ENCODE assay signal across 7 mouse cellular contexts in genomic region chr8:121653340-121654019, GRCm38 (mm10). TPM values are rescaled to one million over a fixed set of nuclear protein-coding genes. Genes with fewer than 3 reads are reported as not detected.
A peak's percentile ranks its signal among the peaks of the same experiment; 100 is the strongest.
DNase-seq lines count a peak whose midpoint lies in the region; ATAC-seq lines count a peak whose summit lies in the region.

No protein-coding gene starts in this region.

- H3K27ac ChIP-seq in embryonic facial prominence, embryonic 13.5 days: peak overlapping the region; percentile 94
- H3K27ac ChIP-seq in intestine, embryonic 16.5 days (ENCODE audit: low read length): peak overlapping the region; percentile 90

- H3K4me3 ChIP-seq in megakaryocyte, embryonic 14.5 days (replicated peaks): peak overlapping the region; percentile 44
- H3K4me3 ChIP-seq in embryonic facial prominence, embryonic 13.5 days: peak overlapping the region; percentile 63
- H3K4me3 ChIP-seq in intestine, embryonic 16.5 days (ENCODE audit: low read length): peak overlapping the region; percentile 70

- H3K9ac ChIP-seq in embryonic facial prominence, embryonic 13.5 days: peak overlapping the region; percentile 85
- peak overlapping the region; percentile 89 for H3K9ac ChIP-seq in intestine, embryonic 16.5 days (ENCODE audit: low read depth, low read length)

- peaks cover 90% of the 10 kb centered on the region for H3K27me3 ChIP-seq in megakaryocyte, embryonic 14.5 days (replicated peaks)
- H3K27me3 ChIP-seq in embryonic facial prominence, embryonic 13.5 days: no peaks in the 10 kb centered on the region
- H3K27me3 ChIP-seq in intestine, embryonic 16.5 days (replicated peaks; ENCODE audit: control insufficient read depth, insufficient read depth, low read length): no peaks in the 10 kb centered on the region

- ATAC-seq in megakaryocyte, adult 5-6 weeks (ENCODE audit: poor library complexity, severe bottlenecking): no peak
- ATAC-seq in embryonic facial prominence, embryonic 13.5 days (ENCODE audit: insufficient number of reproducible peaks, insufficient read depth, low FRiP score, low TSS enrichment, low read depth): no peak
- peak; percentile 34 for ATAC-seq in intestine, embryonic 16.5 days
- ATAC-seq in megakaryocyte progenitor cell, adult 5-6 weeks (replicated peaks; ENCODE audit: poor library complexity): no peak

- no peaks in the 10 kb centered on the region for H3K36me3 ChIP-seq in megakaryocyte, embryonic 14.5 days (replicated peaks; ENCODE audit: low read length)
- H3K36me3 ChIP-seq in embryonic facial prominence, embryonic 13.5 days: 0 out of 2 replicates have a peak, but pooled peaks cover 5% of the 10 kb centered on the region
- no peaks in the 10 kb centered on the region for H3K36me3 ChIP-seq in intestine, embryonic 16.5 days (ENCODE audit: control insufficient read depth, insufficient read depth, low read length)

- peaks cover 24% of the 10 kb centered on the region for H3K4me1 ChIP-seq in megakaryocyte, embryonic 14.5 days
- peaks cover 47% of the 10 kb centered on the region for H3K4me1 ChIP-seq in embryonic facial prominence, embryonic 13.5 days
- peaks cover 39% of the 10 kb centered on the region for H3K4me1 ChIP-seq in intestine, embryonic 16.5 days (ENCODE audit: control insufficient read depth, insufficient read depth, low read length)

- H3K9me3 ChIP-seq in megakaryocyte, embryonic 14.5 days: peaks cover 12% of the 10 kb centered on the region; the same call in 1 of the 2 replicates
- H3K9me3 ChIP-seq in embryonic facial prominence, embryonic 13.5 days: no peaks in the 10 kb centered on the region
- H3K9me3 ChIP-seq in intestine, embryonic 16.5 days (ENCODE audit: control insufficient read depth, low read length): no peaks in the 10 kb centered on the region

- peak; percentile 50 for DNase-seq in mesoderm, embryonic 11.5 days (ENCODE audit: low read depth, low spot score)
- DNase-seq in gastrocnemius, adult 18-20 months (ENCODE audit: low spot score): no peak

- WGBS in embryonic facial prominence, embryonic 13.5 days: 1% methylated on average over 31 of the region's 31 CpGs
- 2% methylated on average over 31 of the region's 31 CpGs for WGBS in intestine, embryonic 16.5 days

- H3K4me2 ChIP-seq in embryonic facial prominence, embryonic 13.5 days: peak overlapping the region; percentile 81
- peak overlapping the region; percentile 96 for H3K4me2 ChIP-seq in intestine, embryonic 16.5 days (ENCODE audit: low read depth, low read length)

RNA-seq across cellular contexts. Expression of gene Zcchc14, which starts 0.8 kb away (rescaled TPM):
- 0.19 and 0.36 TPM in 2 replicates for polyA plus RNA-seq in megakaryocyte, embryonic 14.5 days (2012; ENCODE audit: insufficient read depth, low replicate concordance)
- total RNA-seq in megakaryocyte, adult 5-6 weeks (2015): 0.36 and 0.56 TPM in 2 replicates
- 0.04 and 0.99 TPM in 2 replicates for total RNA-seq in megakaryocyte, adult 5-6 weeks (2017)
- polyA plus RNA-seq in embryonic facial prominence, embryonic 13.5 days (2015; fragmentation: Nextera tagmentation; extraction: Ambion mirVana): 19.4 and 19.9 TPM in 2 replicates
- polyA plus RNA-seq in intestine, embryonic 16.5 days (2015; fragmentation: Nextera tagmentation; extraction: Ambion mirVana): 7.7 and 9.5 TPM in 2 replicates
- total RNA-seq in megakaryocyte progenitor cell, adult 5-6 weeks (2015): 0.07 TPM in 1 of 2 replicates, not detected in the other
- total RNA-seq in megakaryocyte progenitor cell, adult 5-6 weeks (2017): 0.04 TPM in 1 of 2 replicates, not detected in the other
- total RNA-seq in gastrocnemius, adult 18-20 months (2021): 10 to 100 TPM; 15.6 to 17.1 TPM

Comparison
In these comparisons a context has a peak if more than half of its experiments do, and no peak if none do; other contexts are left out.
1. RNA of gene Zcchc14, which starts 0.8 kb away (total RNA-seq): 15.6 to 17.1 TPM in gastrocnemius, adult 18-20 months; 0.04 to 0.99 TPM in megakaryocyte, adult 5-6 weeks and 0.04 to 0.07 TPM in megakaryocyte progenitor cell, adult 5-6 weeks; every median in the first group is over 4 times any median in the second.
2. Peak in every context shown above with its lines, with median percentiles within 50 percentile points of each other: H3K4me3 ChIP-seq.